17 mouse cellular contexts compared by ENCODE assay signal in genomic region chr8:91392261-91392660, GRCm38 (mm10).
DNase-seq lines count a peak whose midpoint lies in the region; ATAC-seq and TF ChIP-seq lines count a peak whose summit lies in the region.
"Had no signal": no experiment of that assay in that cellular context is flagged by ENCODE, and none has a peak within 500 bp of the region (broad histone marks: within the 10 kb centered on the region; RNA-seq: fewer than 3 reads in every experiment).

No protein-coding gene starts in this region.

- peak; percentile 26 for DNase-seq in embryonic facial prominence, embryonic 11.5 days (ENCODE audit: low spot score)
- DNase-seq in embryonic facial prominence, embryonic 10.5 days (ENCODE audit: low spot score): no peak
- DNase-seq in liver, adult 2 months (ENCODE audit: extremely low read depth, low read depth, low spot score): peak; percentile 94
- peak; percentile 65 to 74 for DNase-seq in kidney, postnatal 36 days
- DNase-seq in heart, adult 2 months: no peak
- DNase-seq: adrenal gland, postnatal 14 days; cerebellum, adult 8-10 months; retina, postnatal 1 day; thymus, postnatal 25 days had no signal

- no peak overlapping the region for H3K27ac ChIP-seq in embryonic facial prominence, embryonic 11.5 days (replicated peaks; ENCODE audit: low read depth, low read length)
- no peak overlapping the region for H3K27ac ChIP-seq in embryonic facial prominence, embryonic 10.5 days (replicated peaks)
- peak overlapping the region; percentile 93 for H3K27ac ChIP-seq in liver, adult 2 months (replicated peaks; ENCODE audit: insufficient read depth, low read depth, low read length)
- no peak overlapping the region for H3K27ac ChIP-seq in liver, embryonic 12.5 days
- peak overlapping the region; percentile 52 for H3K27ac ChIP-seq in embryonic facial prominence, embryonic 13.5 days
- H3K27ac ChIP-seq in forebrain, embryonic 16.5 days (ENCODE audit: low read length): no peak overlapping the region
- no peak overlapping the region for H3K27ac ChIP-seq in heart, adult 2 months
- H3K27ac ChIP-seq: heart, embryonic 15.5 days; hindbrain, embryonic 14.5 days; macrophage; midbrain, embryonic 12.5 days had no signal

- ATAC-seq in embryonic facial prominence, embryonic 11.5 days (replicated peaks; ENCODE audit: insufficient number of reproducible peaks, low FRiP score, low TSS enrichment, low read depth): no peak
- ATAC-seq in liver, embryonic 12.5 days: no peak
- no peak for ATAC-seq in embryonic facial prominence, embryonic 13.5 days (ENCODE audit: insufficient number of reproducible peaks, insufficient read depth, low FRiP score, low TSS enrichment, low read depth)
- no peak for ATAC-seq in forebrain, embryonic 16.5 days
- ATAC-seq: intestine, embryonic 16.5 days had no signal

- no peaks in the 10 kb centered on the region for H3K9me3 ChIP-seq in embryonic facial prominence, embryonic 11.5 days (replicated peaks; ENCODE audit: control insufficient read depth, low read length)
- no peaks in the 10 kb centered on the region for H3K9me3 ChIP-seq in embryonic facial prominence, embryonic 10.5 days
- no peaks in the 10 kb centered on the region for H3K9me3 ChIP-seq in liver, embryonic 12.5 days (replicated peaks)
- no peaks in the 10 kb centered on the region for H3K9me3 ChIP-seq in embryonic facial prominence, embryonic 13.5 days
- H3K9me3 ChIP-seq in forebrain, embryonic 16.5 days (ENCODE audit: control insufficient read depth, low read length): no peaks in the 10 kb centered on the region
- H3K9me3 ChIP-seq: heart, embryonic 15.5 days; midbrain, embryonic 12.5 days had no signal

- H3K27me3 ChIP-seq in embryonic facial prominence, embryonic 11.5 days (ENCODE audit: control insufficient read depth, insufficient read depth, low read length): no peaks in the 10 kb centered on the region
- H3K27me3 ChIP-seq in embryonic facial prominence, embryonic 10.5 days (replicated peaks; ENCODE audit: low read depth, poor library complexity, severe bottlenecking): no peaks in the 10 kb centered on the region
- no peaks in the 10 kb centered on the region for H3K27me3 ChIP-seq in liver, adult 2 months (ENCODE audit: control insufficient read depth, insufficient read depth, low read length)
- no peaks in the 10 kb centered on the region for H3K27me3 ChIP-seq in liver, embryonic 12.5 days (replicated peaks)
- no peaks in the 10 kb centered on the region for H3K27me3 ChIP-seq in embryonic facial prominence, embryonic 13.5 days
- H3K27me3 ChIP-seq in forebrain, embryonic 16.5 days (replicated peaks; ENCODE audit: control insufficient read depth, insufficient read depth, low read length): no peaks in the 10 kb centered on the region
- H3K27me3 ChIP-seq in heart, adult 2 months (ENCODE audit: control insufficient read depth, insufficient read depth, low read length): no peaks in the 10 kb centered on the region
- H3K27me3 ChIP-seq: heart, embryonic 15.5 days; midbrain, embryonic 12.5 days had no signal

- TF ChIP-seq CTCF in liver, adult 2 months (IDR thresholded peaks at IDR 0.05; ENCODE audit: low read depth, low read length): no peak
- TF ChIP-seq CTCF in heart, adult 2 months (IDR thresholded peaks at IDR 0.05): no peak

- H3K4me2 ChIP-seq in embryonic facial prominence, embryonic 11.5 days (ENCODE audit: low read depth, low read length): no peak overlapping the region
- no peak overlapping the region for H3K4me2 ChIP-seq in liver, embryonic 12.5 days
- no peak overlapping the region for H3K4me2 ChIP-seq in embryonic facial prominence, embryonic 13.5 days
- no peak overlapping the region for H3K4me2 ChIP-seq in forebrain, embryonic 16.5 days (ENCODE audit: low read length)
- H3K4me2 ChIP-seq: heart, embryonic 15.5 days; hindbrain, embryonic 14.5 days; midbrain, embryonic 12.5 days had no signal

- no peaks in the 10 kb centered on the region; the same call in 1 of the 2 replicates for H3K4me1 ChIP-seq in embryonic facial prominence, embryonic 11.5 days (ENCODE audit: control insufficient read depth, insufficient read depth, low read length)
- H3K4me1 ChIP-seq in embryonic facial prominence, embryonic 10.5 days: peaks cover 44% of the 10 kb centered on the region
- peaks cover 10% of the 10 kb centered on the region for H3K4me1 ChIP-seq in liver, adult 2 months (ENCODE audit: control insufficient read depth, insufficient read depth, low read length)
- H3K4me1 ChIP-seq in liver, embryonic 12.5 days: peaks cover 31% of the 10 kb centered on the region
- H3K4me1 ChIP-seq in embryonic facial prominence, embryonic 13.5 days: peaks cover 70% of the 10 kb centered on the region
- peaks cover 6% of the 10 kb centered on the region for H3K4me1 ChIP-seq in forebrain, embryonic 16.5 days (replicated peaks; ENCODE audit: control insufficient read depth, insufficient read depth, low read length)
- H3K4me1 ChIP-seq in heart, adult 2 months (ENCODE audit: control insufficient read depth, insufficient read depth, low read length): peaks cover 6% of the 10 kb centered on the region

- TF ChIP-seq POLR2A in liver, adult 2 months (IDR thresholded peaks at IDR 0.05; ENCODE audit: extremely low read depth, insufficient read depth, low read length): no peak
- TF ChIP-seq POLR2A in heart, adult 2 months (IDR thresholded peaks at IDR 0.05; ENCODE audit: insufficient read depth, low read depth, low read length): no peak

- no peak for TF ChIP-seq EP300 in heart, adult 2 months (IDR thresholded peaks at IDR 0.05; ENCODE audit: insufficient read depth, low read depth, low read length)

- peaks cover 30% of the 10 kb centered on the region; the same call in 1 of the 2 replicates for H3K79me2 ChIP-seq in liver, adult 2 months (ENCODE audit: control insufficient read depth, insufficient read depth, low read length)
- H3K79me2 ChIP-seq in heart, adult 2 months (replicated peaks; ENCODE audit: control insufficient read depth, insufficient read depth, low read length): peaks cover 2% of the 10 kb centered on the region; the same call in 1 of the 2 replicates

- H3K9ac ChIP-seq in embryonic facial prominence, embryonic 11.5 days (replicated peaks; ENCODE audit: low read length): no peak overlapping the region
- peak overlapping the region; percentile 53; the same call in 1 of the 2 replicates for H3K9ac ChIP-seq in liver, adult 2 months (ENCODE audit: low read depth, low read length)
- no peak overlapping the region for H3K9ac ChIP-seq in liver, embryonic 12.5 days
- no peak overlapping the region for H3K9ac ChIP-seq in embryonic facial prominence, embryonic 13.5 days
- no peak overlapping the region for H3K9ac ChIP-seq in forebrain, embryonic 16.5 days (replicated peaks; ENCODE audit: low read depth, low read length)
- H3K9ac ChIP-seq in heart, adult 2 months (ENCODE audit: low read depth, low read length): no peak overlapping the region
- H3K9ac ChIP-seq: heart, embryonic 15.5 days; hindbrain, embryonic 14.5 days; midbrain, embryonic 12.5 days had no signal

- WGBS in embryonic facial prominence, embryonic 11.5 days: 52% methylated on average over 7 of the region's 7 CpGs
- 66% methylated on average over 7 of the region's 7 CpGs for WGBS in embryonic facial prominence, embryonic 10.5 days
- WGBS in liver, adult 2 months: 28% methylated on average over 7 of the region's 7 CpGs
- WGBS in liver, embryonic 12.5 days (ENCODE audit: insufficient replicate concordance): 77% methylated on average over 7 of the region's 7 CpGs
- WGBS in embryonic facial prominence, embryonic 13.5 days: 25% methylated on average over 7 of the region's 7 CpGs
- WGBS in forebrain, embryonic 16.5 days: 83% methylated on average over 7 of the region's 7 CpGs
- 65% methylated on average over 7 of the region's 7 CpGs for WGBS in heart, adult 2 months

- intact Hi-C loops in heart, adult 2 months (cut with DNase I): no loop called here

- H3K4me3 ChIP-seq in embryonic facial prominence, embryonic 11.5 days (ENCODE audit: low read depth, low read length): no peak overlapping the region
- H3K4me3 ChIP-seq in embryonic facial prominence, embryonic 10.5 days: no peak overlapping the region
- no peak overlapping the region for H3K4me3 ChIP-seq in liver, adult 2 months (ENCODE audit: insufficient read depth, low read depth, low read length)
- no peak overlapping the region for H3K4me3 ChIP-seq in liver, embryonic 12.5 days
- H3K4me3 ChIP-seq in embryonic facial prominence, embryonic 13.5 days: no peak overlapping the region
- no peak overlapping the region for H3K4me3 ChIP-seq in forebrain, embryonic 16.5 days (replicated peaks; ENCODE audit: low read length)
- H3K4me3 ChIP-seq in heart, adult 2 months: no peak overlapping the region
- H3K4me3 ChIP-seq: heart, embryonic 15.5 days; midbrain, embryonic 12.5 days had no signal

- no peaks in the 10 kb centered on the region for H3K36me3 ChIP-seq in embryonic facial prominence, embryonic 11.5 days (replicated peaks; ENCODE audit: control insufficient read depth, insufficient read depth, low read depth, low read length)
- H3K36me3 ChIP-seq in embryonic facial prominence, embryonic 10.5 days (replicated peaks): no peaks in the 10 kb centered on the region
- no peaks in the 10 kb centered on the region for H3K36me3 ChIP-seq in liver, adult 2 months (ENCODE audit: control insufficient read depth, insufficient read depth, low read length)
- no peaks in the 10 kb centered on the region for H3K36me3 ChIP-seq in liver, embryonic 12.5 days
- H3K36me3 ChIP-seq in embryonic facial prominence, embryonic 13.5 days: no peaks in the 10 kb centered on the region
- H3K36me3 ChIP-seq in forebrain, embryonic 16.5 days (ENCODE audit: control insufficient read depth, insufficient read depth): no peaks in the 10 kb centered on the region
- no peaks in the 10 kb centered on the region for H3K36me3 ChIP-seq in heart, adult 2 months (ENCODE audit: control insufficient read depth, insufficient read depth, low read length)
- H3K36me3 ChIP-seq: heart, embryonic 15.5 days; midbrain, embryonic 12.5 days had no signal

Comparison
In these comparisons a context has a peak if more than half of its experiments do, and no peak if none do; other contexts are left out.
1. DNase-seq: peak in embryonic facial prominence, embryonic 11.5 days (single experiment), liver, adult 2 months (single experiment) and kidney, postnatal 36 days (2 of 2); none in embryonic facial prominence, embryonic 10.5 days (single experiment) and heart, adult 2 months (0 of 2).
2. H3K27ac ChIP-seq: peak in liver, adult 2 months (single experiment) and embryonic facial prominence, embryonic 13.5 days (single experiment); none in embryonic facial prominence, embryonic 11.5 days (single experiment), embryonic facial prominence, embryonic 10.5 days (single experiment), liver, embryonic 12.5 days (single experiment), forebrain, embryonic 16.5 days (single experiment) and heart, adult 2 months (single experiment).